Mouse (Mus musculus) cortical plate, adult 2 months (tissue): ENCODE data around the gene Sgsm3. TPM values are rescaled to one million over a fixed set of nuclear protein-coding genes. Genes with fewer than 3 reads are reported as not detected.

Experiments
- H3K27ac ChIP-seq: fragments of 200-500 bp; 2 replicates; pipeline ENCODE4 v1.5.1; 2012; ENCODE audit warnings: low read length, control low read depth, inconsistent platforms; ENCODE audit not compliant: insufficient read depth
- H3K4me1 ChIP-seq: fragments of 200-500 bp; 2 replicates; pipeline ENCODE4 v1.6.1; 2011; ENCODE audit warnings: low read length; ENCODE audit not compliant: control insufficient read depth, insufficient read depth
- H3K4me3 ChIP-seq: fragments of 200-500 bp; 2 replicates; pipeline ENCODE4 v1.5.1; 2011; ENCODE audit warnings: mild to moderate bottlenecking, low read length, control low read depth; ENCODE audit not compliant: insufficient read depth
- CTCF ChIP-seq: fragments of 200-500 bp; IDR thresholded peaks from 2 replicates; pipeline ENCODE4 v1.5.1; 2011; ENCODE audit warnings: mild to moderate bottlenecking, control low read depth, low read length; ENCODE audit not compliant: insufficient read depth; ENCODE audit errors: extremely low read depth
- POLR2A ChIP-seq: fragments of 200-500 bp; IDR thresholded peaks from 2 replicates; pipeline ENCODE4 v1.6.1; 2011; ENCODE audit warnings: mild to moderate bottlenecking, low read length, control low read depth; ENCODE audit not compliant: insufficient read depth; ENCODE audit errors: extremely low read depth
- polyA plus RNA-seq: library from polyadenylated mRNA; depleted of rRNA; stranded (reverse); fragments of >200 nt; gene quantifications from 2 replicates; pipeline ENCODE4 v1.2.3, GENCODE M21; 2012

The Sgsm3 gene
- polyA plus RNA-seq, 1 experiment: 89.4 TPM

- no peak overlapping the region for H3K27ac ChIP-seq
- no peaks in the 10 kb centered on the region; the same call in 1 of the 2 replicates for H3K4me1 ChIP-seq
- H3K4me3 ChIP-seq: no peak overlapping the region
- TF ChIP-seq POLR2A (no peak), CTCF (no peak)
These were observed 55.5 kb downstream of the Sgsm3 start for GRCm38 (mm10) chr15:81032941-81033629.

GRCm38 (mm10) chr15:81034119-81034518 is 56.6 kb downstream of the Sgsm3 start:
- Histone ChIP-seq H3K27ac (no peak overlapping the region), H3K4me1 (no peaks in the 10 kb centered on the region), H3K4me3 (no peak overlapping the region)
- TF ChIP-seq POLR2A: no peak
- no peak for TF ChIP-seq CTCF

GRCm38 (mm10) chr15:81035417-81036162 is 58.0 kb downstream of the Sgsm3 start:
- no peak overlapping the region for H3K27ac ChIP-seq
- no peaks in the 10 kb centered on the region for H3K4me1 ChIP-seq
- H3K4me3 ChIP-seq: no peak overlapping the region
- TF ChIP-seq POLR2A (no peak), CTCF (no peak)

GRCm38 (mm10) chr15:81038419-81038818 is 60.9 kb downstream of the Sgsm3 start:
- Histone ChIP-seq H3K4me1 (peaks cover 4% of the 10 kb centered on the region; the same call in 1 of the 2 replicates), H3K4me3 (no peak overlapping the region), H3K27ac (no peak overlapping the region)
- TF ChIP-seq CTCF: no peak
- TF ChIP-seq POLR2A: no peak

- H3K27ac ChIP-seq: no peak overlapping the region
These were observed 64.2 kb downstream of the Sgsm3 start for GRCm38 (mm10) chr15:81041767-81042166.

GRCm38 (mm10) chr15:81042276-81042931 is 64.8 kb downstream of the Sgsm3 start:
- no peak overlapping the region for H3K4me3 ChIP-seq
- no peak for TF ChIP-seq POLR2A
- TF ChIP-seq CTCF: 0 out of 2 replicates have a peak, but pooled peaks have one; percentile 10
- no peak overlapping the region for H3K27ac ChIP-seq
- peaks cover 4% of the 10 kb centered on the region; the same call in 1 of the 2 replicates for H3K4me1 ChIP-seq

More at GRCm38 (mm10) chr15:81041767-81042166, 64.2 kb downstream of the Sgsm3 start:
- no peak for TF ChIP-seq POLR2A
- no peak for TF ChIP-seq CTCF
- Histone ChIP-seq H3K4me3 (no peak overlapping the region), H3K4me1 (peaks cover 4% of the 10 kb centered on the region; the same call in 1 of the 2 replicates)

GRCm38 (mm10) chr15:81044446-81044845 is 66.9 kb downstream of the Sgsm3 start:
- peaks cover 4% of the 10 kb centered on the region; the same call in 1 of the 2 replicates for H3K4me1 ChIP-seq
- TF ChIP-seq CTCF (no peak), POLR2A (no peak)
- no peak overlapping the region for H3K4me3 ChIP-seq
- no peak overlapping the region for H3K27ac ChIP-seq

GRCm38 (mm10) chr15:81045336-81045735 is 67.8 kb downstream of the Sgsm3 start:
- TF ChIP-seq POLR2A: no peak
- no peak for TF ChIP-seq CTCF
- H3K27ac ChIP-seq: no peak overlapping the region
- H3K4me3 ChIP-seq: no peak overlapping the region
- peaks cover 4% of the 10 kb centered on the region; the same call in 1 of the 2 replicates for H3K4me1 ChIP-seq

GRCm38 (mm10) chr15:81046061-81046460 is 68.5 kb downstream of the Sgsm3 start:
- TF ChIP-seq CTCF (no peak), POLR2A (no peak)
- Histone ChIP-seq H3K4me3 (no peak overlapping the region), H3K27ac (no peak overlapping the region), H3K4me1 (peaks cover 4% of the 10 kb centered on the region; the same call in 1 of the 2 replicates)

GRCm38 (mm10) chr15:81047497-81047896 is 69.9 kb downstream of the Sgsm3 start:
- TF ChIP-seq POLR2A (no peak), CTCF (no peak)
- no peak overlapping the region for H3K4me3 ChIP-seq
- no peak overlapping the region for H3K27ac ChIP-seq
- H3K4me1 ChIP-seq: peaks cover 1% of the 10 kb centered on the region; the same call in 1 of the 2 replicates
